Mouse (Mus musculus): ENCODE data around the gene Btbd9.

GRCm38 (mm10) chr17:30481341-30481740 lies 94.9 kb downstream of the Btbd9 start:
- TF ChIP-seq ZC3H11A (IDR thresholded peaks at IDR 0.05; ENCODE audit: borderline replicate concordance, low read depth, low read length) (no peak), CHD2 (IDR thresholded peaks at IDR 0.05; ENCODE audit: low read depth, low read length) (no peak), HCFC1 (IDR thresholded peaks at IDR 0.05; ENCODE audit: borderline replicate concordance, insufficient read depth, low read length) (no peak), ZNF384 (IDR thresholded peaks at IDR 0.05; ENCODE audit: low read depth, low read length) (no peak), MAFK (IDR thresholded peaks at IDR 0.05; ENCODE audit: insufficient read depth, low read depth, low read length) (no peak)
